Mouse (Mus musculus): ENCODE measurements at regions not wholly inside any gene's neighbourhood (a gene's known extent, or its start where the extent isn't known, plus 50 kb on each side); places are given as distances from the start of the nearest gene placed in this dataset.

GRCm38 (mm10) chr1:89288001-89288400 is 166.6 kb upstream of the Agap1 start:
- DNase-seq (ENCODE audit: low spot score in 2 of 2): no peak

DNA sequence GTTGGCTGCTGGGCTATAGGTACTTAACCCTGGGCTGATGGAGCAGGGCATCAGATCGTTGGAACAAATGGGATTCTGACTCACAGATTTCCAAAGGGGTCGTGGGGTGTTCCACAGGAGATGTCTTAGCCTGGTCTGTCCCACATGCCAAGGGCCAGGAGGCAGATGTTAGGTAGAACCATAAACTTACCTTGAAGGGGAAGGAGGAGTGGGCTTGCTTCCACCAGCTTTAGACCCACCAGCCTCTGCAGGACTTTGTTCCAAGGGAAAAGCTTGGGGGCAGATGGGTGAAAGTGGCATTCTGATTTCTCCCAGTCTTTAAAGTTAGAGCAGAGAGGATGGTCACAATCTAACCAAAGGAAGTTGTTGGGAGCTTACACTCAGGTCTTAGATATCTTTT is 165.7 kb upstream of the Agap1 start:
- DNase-seq (ENCODE audit: low spot score in 2 of 2): no peak

GRCm38 (mm10) chr1:89296691-89297090 is 157.9 kb upstream of the Agap1 start:
- DNase-seq (ENCODE audit: low spot score in 2 of 2): no peak

GRCm38 (mm10) chr1:89297766-89298165 is 156.8 kb upstream of the Agap1 start:
- DNase-seq (ENCODE audit: low spot score in 2 of 2): no peak

- no peak for DNase-seq (ENCODE audit: low spot score in 2 of 2)
Observed at GRCm38 (mm10) chr1:89301151-89301550, 153.5 kb upstream of the Agap1 start.

GRCm38 (mm10) chr1:89302368-89302951 is 152.1 kb upstream of the Agap1 start:
- DNase-seq (ENCODE audit: low spot score in 2 of 2): peak; percentile 46 to 63

DNA sequence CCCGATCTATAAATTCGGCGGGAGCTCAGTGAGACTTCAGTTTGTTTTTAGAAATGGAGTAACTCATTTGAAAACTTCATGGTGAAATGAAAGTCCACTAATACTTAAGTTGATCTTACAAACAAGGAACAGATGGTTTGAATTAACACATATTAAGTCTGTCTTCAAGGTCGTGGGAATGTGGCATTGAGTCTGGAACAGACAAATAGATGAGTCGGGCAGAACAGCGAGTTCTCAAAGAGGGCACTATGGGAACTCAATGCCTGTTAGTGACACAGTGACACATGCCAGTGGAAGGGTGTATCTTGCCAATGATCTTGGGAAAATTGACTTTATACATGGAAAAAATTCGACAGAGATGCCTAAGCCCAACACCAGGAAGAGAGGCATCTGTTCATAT is 149.4 kb upstream of the Agap1 start:
- DNase-seq (ENCODE audit: low spot score in 2 of 2): no peak

- peak in 1 of 2 experiments; percentile 13 for DNase-seq (ENCODE audit: low spot score in 2 of 2)
Observed at GRCm38 (mm10) chr1:89308788-89309187, 145.8 kb upstream of the Agap1 start.

- DNase-seq (ENCODE audit: low spot score in 2 of 2): peak; percentile 17 to 31
Observed at GRCm38 (mm10) chr1:89313064-89313463, 141.5 kb upstream of the Agap1 start.

GRCm38 (mm10) chr1:89317897-89318296 is 136.7 kb upstream of the Agap1 start:
- DNase-seq (ENCODE audit: low spot score in 2 of 2): no peak

DNA sequence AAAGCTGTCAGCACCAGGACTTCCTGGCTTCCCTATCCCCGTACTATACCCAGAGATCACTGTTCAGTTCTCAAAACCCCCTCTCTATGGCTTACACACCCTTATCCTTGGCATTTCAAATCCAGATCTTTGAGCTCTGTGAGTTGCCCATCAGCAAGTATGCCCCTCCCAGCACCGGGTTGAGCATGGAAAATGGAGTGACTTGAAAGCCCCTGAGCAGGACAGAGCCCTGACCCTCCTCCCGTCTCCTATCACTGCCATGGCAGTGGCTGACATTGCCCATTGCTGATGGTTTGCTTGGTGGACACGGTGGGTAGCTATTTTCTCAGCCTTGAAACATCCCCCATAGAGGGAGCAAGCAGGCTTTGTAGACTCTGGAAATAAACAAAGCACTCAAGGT is 135.9 kb upstream of the Agap1 start:
- no peak for DNase-seq (ENCODE audit: low spot score in 2 of 2)

DNA sequence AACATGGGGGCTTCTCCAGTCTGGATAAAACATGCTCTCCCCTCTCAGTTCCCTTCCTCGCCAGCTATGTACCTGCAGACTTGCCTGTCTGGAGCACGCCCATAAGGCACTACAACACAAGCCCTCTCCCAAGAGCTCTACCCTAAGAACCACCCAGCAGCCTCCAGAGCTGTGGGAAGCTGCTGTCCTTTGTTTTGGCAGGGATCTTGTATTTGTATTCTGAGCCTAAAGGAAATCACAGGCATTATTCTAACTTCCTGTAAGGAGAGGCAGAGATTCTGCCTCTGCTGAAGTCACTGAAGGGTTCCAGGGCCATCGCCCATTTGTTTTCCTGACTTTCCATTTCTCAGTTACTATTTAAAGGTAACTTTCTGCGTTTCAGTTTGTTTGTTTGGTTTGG is 132.0 kb upstream of the Agap1 start:
- no peak for DNase-seq (ENCODE audit: low spot score in 2 of 2)

GRCm38 (mm10) chr1:89323091-89323490 is 131.5 kb upstream of the Agap1 start:
- DNase-seq (ENCODE audit: low spot score in 2 of 2): peak in 1 of 2 experiments; percentile 45

DNA sequence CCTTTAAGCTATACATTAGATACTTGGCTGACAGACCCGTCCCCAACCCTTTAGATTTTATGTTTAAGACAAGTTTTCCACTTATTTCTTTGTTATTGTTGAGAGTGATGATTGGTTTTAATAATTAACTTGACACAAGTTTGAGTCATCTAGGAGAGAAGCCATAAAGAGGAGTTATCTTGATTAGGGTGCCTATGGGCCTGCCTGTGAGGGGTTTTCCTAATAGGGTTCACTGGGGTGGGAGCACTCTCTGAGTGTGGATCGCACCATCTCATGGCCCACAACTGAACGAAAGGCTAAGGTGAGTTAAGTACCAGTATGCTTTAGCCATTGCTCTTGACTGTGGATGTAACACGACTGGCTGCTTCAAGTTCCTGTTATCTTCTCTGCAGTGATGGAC is 123.3 kb upstream of the Agap1 start:
- DNase-seq (ENCODE audit: low spot score in 2 of 2): no peak

- no peak for DNase-seq (ENCODE audit: low spot score in 2 of 2)
Observed at GRCm38 (mm10) chr1:89332676-89333075, 121.9 kb upstream of the Agap1 start.

DNA sequence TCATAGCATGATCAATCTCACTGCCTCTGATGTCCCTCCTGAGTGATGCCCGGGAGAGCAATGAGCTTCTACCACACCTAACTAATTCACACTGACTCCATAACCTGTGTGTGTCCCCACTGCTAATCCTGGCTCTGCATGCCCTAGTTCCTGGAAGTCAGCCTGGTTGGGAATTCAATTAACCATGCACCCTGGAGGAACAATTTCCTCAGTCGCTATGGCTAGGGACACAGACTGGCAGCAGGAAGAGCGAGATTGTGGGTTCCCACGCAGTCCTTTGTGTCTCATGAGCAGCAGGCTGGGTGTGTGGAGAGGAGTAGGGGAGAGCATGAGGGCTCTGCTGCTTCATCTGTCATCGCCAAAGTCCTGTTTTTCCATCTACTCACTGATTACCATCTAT is 116.7 kb upstream of the Agap1 start:
- no peak for DNase-seq (ENCODE audit: low spot score in 2 of 2)

GRCm38 (mm10) chr1:89342794-89343193 is 111.8 kb upstream of the Agap1 start:
- no peak for DNase-seq (ENCODE audit: low spot score in 2 of 2)

DNA sequence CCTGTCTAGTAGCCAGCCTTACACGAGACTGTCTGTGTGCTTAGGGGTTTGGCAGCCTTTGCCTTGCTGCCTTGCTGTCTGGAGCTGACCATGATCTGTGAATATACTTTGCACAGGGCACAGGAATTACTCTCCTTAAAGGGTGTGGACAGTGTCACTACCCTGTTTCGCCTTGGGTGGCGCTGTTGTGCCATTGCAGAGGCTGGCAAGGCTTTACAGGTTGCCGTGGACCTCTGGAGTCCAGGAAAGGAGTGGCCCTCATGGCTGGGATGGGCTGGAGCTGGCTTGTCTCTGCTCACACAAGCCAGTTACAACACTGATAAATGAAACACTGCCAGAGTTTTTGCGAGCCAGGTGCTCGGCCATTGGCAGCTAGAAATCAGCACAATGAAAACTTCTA is 110.1 kb upstream of the Agap1 start:
- peak in 1 of 2 experiments; percentile 22 for DNase-seq (ENCODE audit: low spot score in 2 of 2)

DNA sequence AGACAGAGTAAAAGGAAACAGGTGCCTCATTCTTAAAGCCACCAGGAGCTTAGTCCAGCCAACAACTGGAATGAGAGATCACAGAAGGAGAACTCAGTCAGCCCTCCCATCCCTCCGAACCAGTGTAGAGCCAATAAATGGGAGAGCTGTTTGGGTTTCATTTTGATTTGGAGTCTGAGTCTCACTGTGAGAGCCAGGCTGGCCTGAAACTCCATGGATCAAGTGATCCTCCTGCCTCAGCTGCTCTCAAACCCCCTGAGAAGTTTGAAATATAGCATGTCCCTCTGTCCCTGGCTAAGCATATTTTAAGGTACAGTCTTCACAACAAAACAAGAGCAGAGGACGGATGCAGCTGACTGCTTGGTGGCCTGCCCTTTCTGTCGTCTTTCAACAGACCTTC is 107.3 kb upstream of the Agap1 start:
- DNase-seq (ENCODE audit: low spot score in 2 of 2): no peak

DNA sequence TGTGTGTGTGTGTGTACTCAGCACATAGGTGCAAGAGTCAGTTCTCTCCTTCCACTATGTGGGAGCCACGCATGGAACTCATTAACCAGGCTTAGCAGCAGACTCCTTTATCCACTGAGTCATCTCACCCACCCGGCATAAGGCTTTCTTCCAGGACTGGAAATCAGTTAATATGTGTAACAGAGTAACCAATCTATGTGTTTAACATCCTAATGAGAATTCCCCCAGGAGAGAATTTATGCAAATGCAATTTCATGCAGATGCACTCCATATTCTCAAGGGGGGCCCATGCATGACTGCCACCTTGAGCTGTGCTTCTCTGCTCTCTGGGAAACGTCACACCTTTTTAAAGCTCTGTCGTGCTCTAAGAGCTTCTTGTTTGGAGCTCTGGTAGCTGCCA is 101.7 kb upstream of the Agap1 start:
- DNase-seq (ENCODE audit: low spot score in 2 of 2): peak; percentile 13 to 22

DNA sequence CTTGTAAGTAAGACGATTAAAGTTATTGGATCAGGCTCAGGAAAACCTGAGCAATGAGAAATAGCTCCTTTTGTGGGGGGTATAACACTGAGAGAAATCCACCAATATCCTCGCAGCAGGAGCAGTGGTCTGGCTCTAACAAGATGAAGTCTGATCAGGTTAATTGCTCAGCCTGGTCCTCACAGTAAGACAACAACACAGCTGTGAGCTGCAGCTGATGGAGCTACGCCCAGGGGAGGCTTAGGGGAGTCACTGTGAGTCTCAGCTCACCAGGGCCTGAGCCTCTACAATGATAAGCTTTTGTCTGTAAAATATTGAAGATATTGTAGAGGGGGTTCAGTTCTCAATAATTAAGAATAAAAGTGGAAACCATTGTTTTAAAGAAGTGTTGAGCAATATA is 95.3 kb upstream of the Agap1 start:
- DNase-seq (ENCODE audit: low spot score in 2 of 2): no peak

DNA sequence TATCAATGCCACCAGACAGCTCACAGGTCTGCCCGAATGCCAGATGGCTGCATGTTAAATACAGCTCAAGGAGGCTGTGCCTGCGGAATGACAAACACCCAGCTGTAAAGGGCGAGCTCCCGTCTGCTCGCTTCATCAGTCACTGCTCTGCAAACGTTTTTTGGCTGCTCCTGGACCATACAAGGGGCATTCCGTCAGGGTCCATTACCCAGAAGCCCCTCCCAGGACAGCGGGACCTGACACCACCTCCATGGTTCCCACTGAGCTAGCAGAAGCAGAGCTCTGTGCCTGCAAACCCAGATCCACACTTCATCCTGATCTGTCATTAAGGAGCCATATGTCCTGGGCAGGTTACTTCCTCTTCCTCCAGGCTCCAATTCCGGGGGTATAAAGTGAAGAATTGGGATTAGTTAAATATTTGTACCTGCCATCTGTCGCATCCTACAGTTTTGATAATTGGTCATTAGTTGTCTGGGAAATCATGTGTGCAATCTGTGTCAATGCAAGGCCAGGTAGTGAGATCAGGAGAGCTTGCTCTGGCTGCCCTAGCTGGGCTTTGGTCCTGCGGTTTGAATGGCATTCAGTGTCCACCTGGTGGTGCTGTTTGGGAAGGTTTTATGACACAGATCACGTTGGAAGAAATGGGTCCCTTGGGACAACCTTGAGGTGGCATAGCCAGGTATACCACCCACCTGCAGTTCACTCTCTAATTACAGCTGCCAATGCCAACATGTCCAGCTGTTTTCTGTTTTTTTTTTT is 89.9 kb upstream of the Agap1 start:
- peak in 1 of 2 experiments; percentile 12 for DNase-seq (ENCODE audit: low spot score in 2 of 2)

DNA sequence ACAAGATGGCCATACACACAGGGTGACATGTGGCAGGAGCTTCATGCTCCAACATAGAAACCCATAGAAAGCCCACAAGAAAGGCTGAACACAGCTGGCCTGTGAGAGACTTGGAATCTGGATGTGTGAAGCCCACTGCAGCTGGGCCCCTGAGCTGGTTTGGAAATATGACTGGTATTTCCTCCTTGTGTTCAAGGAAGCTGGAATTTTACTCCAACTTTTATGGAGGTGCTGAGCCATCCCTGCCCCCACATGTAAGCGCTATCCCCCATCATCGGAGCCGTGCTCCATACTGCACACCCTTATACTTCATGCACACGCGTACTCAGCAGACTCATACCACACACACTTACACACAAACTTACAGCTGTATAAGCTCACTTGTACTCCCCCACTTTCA is 87.7 kb upstream of the Agap1 start:
- no peak for DNase-seq (ENCODE audit: low spot score in 2 of 2)
